Mouse (Mus musculus) thymus, adult 2 months (tissue): ENCODE results near the gene Mthfs. TPM values are rescaled to one million over a fixed set of nuclear protein-coding genes. Genes with fewer than 3 reads are reported as not detected.
"Not testable (repeated sequence)": the region's sequence is repeated elsewhere in the genome, so short reads cannot be mapped to it uniquely, and the experiment has no call there.

Experiments
- DNase-seq: peaks from one replicate; pipeline ENCODE4 v3.0.0; 2021
- H3K27ac ChIP-seq: fragments of 200-500 bp; 2 replicates; pipeline ENCODE4 v1.5.1; 2012; ENCODE audit warnings: low read length, control low read depth; ENCODE audit not compliant: control insufficient read depth, insufficient read depth
- H3K27me3 ChIP-seq: fragments of 200-500 bp; 2 replicates; pipeline ENCODE4 v1.6.1; 2012; ENCODE audit warnings: mild to moderate bottlenecking, low read length, moderate library complexity, mixed read lengths; ENCODE audit not compliant: control insufficient read depth, insufficient read depth
- H3K36me3 ChIP-seq: fragments of 200-500 bp; 2 replicates; pipeline ENCODE4 v1.6.1; 2012; ENCODE audit warnings: mild to moderate bottlenecking, low read length, moderate library complexity; ENCODE audit not compliant: control insufficient read depth, insufficient read depth
- H3K4me1 ChIP-seq: fragments of 200-500 bp; replicated peaks from 2 replicates; pipeline ENCODE4 v1.6.1; 2012; ENCODE audit warnings: low read length; ENCODE audit not compliant: control insufficient read depth, insufficient read depth
- H3K4me3 ChIP-seq: fragments of 200-500 bp; 2 replicates; pipeline ENCODE4 v1.5.1; 2012; ENCODE audit warnings: mild to moderate bottlenecking, low read length, control low read depth, moderate library complexity; ENCODE audit not compliant: control insufficient read depth, insufficient read depth
- WGBS: fragments of 180-500 bp; shearing (Covaris S2); methylation state at CpG from one replicate; pipeline ENCODE4 v1.1.7; 2018; 5-methylcytosine and 5-hydroxymethylcytosine counted together
- polyA plus RNA-seq: library from polyadenylated mRNA; depleted of rRNA; stranded (reverse); fragments of >200 nt; gene quantifications from 2 replicates; pipeline ENCODE4 v1.2.3, GENCODE M21; 2012; rRNA removed

Gene Mthfs
- polyA plus RNA-seq: 5.7 and 7.8 TPM in 2 replicates

DNA sequence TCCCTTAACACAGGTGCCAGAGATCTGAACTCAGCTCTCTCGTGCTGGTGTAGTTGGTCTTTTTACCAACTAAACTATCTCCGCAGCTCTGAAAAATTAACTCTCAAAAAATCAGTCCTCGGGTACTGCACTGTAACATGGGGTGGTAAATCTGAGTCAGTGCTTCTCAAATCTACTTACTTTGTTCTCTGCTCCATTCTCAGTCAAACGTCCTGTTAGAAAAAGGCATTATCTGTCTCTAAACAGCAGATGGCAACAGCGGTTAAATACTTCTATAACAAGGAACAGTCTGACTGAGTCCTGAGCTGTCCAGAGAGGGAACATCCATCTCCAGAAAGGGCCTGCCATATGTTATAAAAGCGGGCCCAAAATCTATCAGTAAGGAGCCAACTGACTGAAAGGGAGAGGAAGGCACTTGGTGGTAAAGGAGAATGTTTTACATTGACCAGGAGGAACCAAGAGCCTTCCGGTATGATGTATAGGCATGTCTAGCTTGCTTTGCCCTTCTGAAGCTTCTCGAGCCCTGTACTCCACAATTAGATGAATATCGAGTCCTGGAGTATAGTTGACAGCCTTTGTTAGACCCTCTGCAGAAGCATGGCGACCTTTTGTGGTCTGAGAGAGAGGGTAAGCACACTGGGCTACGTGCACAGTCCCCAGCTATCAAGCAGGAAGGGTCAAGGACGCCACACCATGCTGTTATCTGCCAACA lies at the start of gene Mthfs:
Mthfs (plus strand) TSS at position 324 of the 712 bp plus-strand sequence.
- not testable (repeated sequence) for H3K36me3 ChIP-seq, DNase-seq, H3K4me1 ChIP-seq, H3K27me3 ChIP-seq
- WGBS: 25% methylated on average over 9 of the region's 12 CpGs
- Histone ChIP-seq H3K4me3 (peak within 1 kb of the TSS; percentile 43), H3K27ac (peak within 1 kb of the TSS; percentile 71; the same call in 1 of the 2 replicates)

DNA sequence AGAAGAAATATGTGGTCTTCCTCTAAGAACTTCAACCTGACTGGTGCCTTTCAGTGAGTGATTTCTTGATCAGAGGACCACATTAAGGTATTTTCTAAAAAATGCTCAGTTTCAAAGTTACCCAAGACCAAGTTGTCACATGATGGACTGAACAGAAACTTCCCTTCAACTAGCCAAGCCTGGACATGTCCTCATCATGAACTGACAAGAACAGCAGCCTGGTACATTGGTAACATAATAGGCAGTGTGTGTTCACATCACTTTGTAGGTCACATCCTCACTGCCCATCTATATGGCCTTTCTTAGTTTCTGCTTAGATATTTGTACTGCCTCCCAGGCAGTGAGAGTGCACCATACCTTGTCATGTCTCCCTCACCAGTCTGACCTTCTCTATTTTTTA lies 37.9 kb upstream of the Mthfs start:
- not testable (repeated sequence) for H3K4me3 ChIP-seq, H3K27ac ChIP-seq

DNA sequence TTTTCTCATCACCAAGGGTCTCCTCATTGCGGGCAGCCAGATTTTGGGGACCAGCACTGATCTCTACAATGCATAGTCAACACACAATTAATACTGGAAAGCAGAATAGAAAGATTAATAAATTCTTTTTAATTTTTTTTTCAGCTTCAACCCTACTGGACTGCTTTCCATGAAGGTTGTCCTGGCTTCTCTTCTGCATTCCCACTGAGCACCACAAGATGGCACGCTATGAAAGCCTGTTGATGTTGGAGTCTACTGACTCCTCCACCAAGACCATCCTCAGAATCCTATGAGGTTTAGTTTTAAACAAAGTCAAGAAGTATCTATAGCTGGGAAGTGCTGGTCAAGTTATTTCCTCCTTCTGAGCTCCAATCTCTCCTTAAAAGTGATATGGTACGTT lies 31.6 kb upstream of the Mthfs start:
- not testable (repeated sequence) for H3K27me3 ChIP-seq, H3K27ac ChIP-seq, H3K36me3 ChIP-seq, H3K4me3 ChIP-seq, H3K4me1 ChIP-seq
- WGBS: 37% methylated on average over 2 of the region's 3 CpGs
- peak; percentile 78 for DNase-seq

More for the DNA sequence above, 37.9 kb upstream of the Mthfs start:
- DNase-seq, H3K4me1 ChIP-seq, H3K36me3 ChIP-seq, H3K27me3 ChIP-seq: not testable (repeated sequence)

DNA sequence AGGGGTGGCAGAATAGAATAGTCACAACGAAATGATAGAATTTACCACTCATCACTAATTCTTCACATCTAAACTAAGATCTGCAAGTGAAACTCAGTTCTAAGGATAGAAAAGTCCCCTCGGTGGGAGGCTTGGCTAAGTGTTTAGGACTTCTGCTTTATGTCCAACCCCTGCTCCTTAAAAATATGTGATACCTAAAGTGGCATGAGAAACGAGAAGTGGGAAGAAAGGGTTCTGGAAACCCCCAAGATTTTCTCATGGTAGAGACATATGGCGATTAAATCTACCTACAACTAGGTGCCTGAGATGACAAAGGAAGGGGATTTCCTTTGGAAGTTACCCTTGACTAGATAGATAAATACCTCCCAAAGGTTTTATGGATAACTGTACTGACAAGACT lies 31.0 kb upstream of the Mthfs start:
- not testable (repeated sequence) for H3K27ac ChIP-seq, H3K27me3 ChIP-seq, H3K36me3 ChIP-seq, H3K4me3 ChIP-seq, DNase-seq, H3K4me1 ChIP-seq
- WGBS: 51% methylated on average over 3 of the region's 4 CpGs

DNA sequence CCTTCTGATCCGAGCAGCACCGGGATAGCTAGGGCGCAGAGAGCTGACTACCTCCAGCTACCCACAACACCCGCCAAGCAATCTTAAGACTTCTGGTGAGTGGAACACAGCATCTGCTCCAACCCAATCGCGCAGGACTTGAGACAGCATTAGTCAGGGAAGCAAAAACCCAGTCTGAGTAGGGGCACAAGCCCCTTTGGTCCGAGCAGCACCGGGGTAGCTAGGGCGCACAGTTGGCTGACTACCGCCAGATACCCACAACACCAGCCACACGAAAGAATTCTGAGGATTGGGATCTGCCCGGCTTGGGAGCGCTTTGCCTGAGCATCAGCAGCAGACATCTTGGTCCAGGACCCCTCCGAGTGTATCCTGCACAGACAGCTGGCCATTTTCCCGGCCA lies 23.5 kb upstream of the Mthfs start:
- H3K4me1 ChIP-seq, H3K27me3 ChIP-seq, H3K4me3 ChIP-seq, H3K27ac ChIP-seq, H3K36me3 ChIP-seq, DNase-seq: not testable (repeated sequence)
- 91% methylated on average over 15 of the region's 15 CpGs for WGBS

DNA sequence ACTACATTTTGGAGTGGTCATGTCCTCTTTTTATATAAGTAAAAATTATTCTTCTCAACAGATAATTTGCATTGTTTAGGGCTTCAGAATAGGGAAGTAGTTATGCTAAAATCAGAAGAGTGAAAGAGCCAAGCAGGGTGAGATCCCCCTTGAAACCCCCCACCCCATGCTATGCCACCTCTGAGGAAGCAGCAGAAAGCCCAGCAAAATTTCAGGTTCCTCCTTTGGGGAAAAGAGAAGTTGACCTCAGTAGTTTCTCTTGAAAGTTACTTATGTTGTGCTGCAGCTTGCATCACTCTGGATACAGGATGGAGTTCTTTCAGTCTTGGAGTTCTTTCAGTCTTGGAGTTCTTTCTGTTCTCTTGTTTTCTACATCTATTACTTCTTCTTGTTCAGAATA lies 15.0 kb upstream of the Mthfs start:
- not testable (repeated sequence) for H3K36me3 ChIP-seq, H3K27ac ChIP-seq, H3K4me3 ChIP-seq, H3K27me3 ChIP-seq, H3K4me1 ChIP-seq, DNase-seq

DNA sequence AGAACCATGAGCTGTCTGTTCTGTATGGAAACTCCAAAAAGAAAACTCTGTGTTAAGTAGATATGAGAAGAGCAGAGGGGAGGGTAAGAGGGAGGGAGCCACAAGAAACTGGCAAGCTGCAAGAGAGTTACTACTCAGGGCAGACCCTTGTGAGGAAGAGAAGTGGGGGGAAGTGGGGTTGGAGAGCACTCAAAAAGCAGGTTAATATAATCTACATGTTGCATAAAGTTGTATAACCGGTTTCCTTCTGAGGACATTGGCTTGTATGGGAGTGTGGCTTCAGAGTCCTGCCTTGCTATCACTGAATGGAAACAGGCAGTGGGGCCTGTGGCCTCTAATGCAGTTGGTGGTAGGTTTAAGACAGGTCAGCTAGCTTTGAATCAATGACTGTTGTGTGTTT lies 13.0 kb upstream of the Mthfs start:
- not testable (repeated sequence) for H3K36me3 ChIP-seq, H3K27ac ChIP-seq, DNase-seq, H3K4me3 ChIP-seq, H3K27me3 ChIP-seq, H3K4me1 ChIP-seq
- 50% methylated on average over 1 of the region's 1 CpGs for WGBS

DNA sequence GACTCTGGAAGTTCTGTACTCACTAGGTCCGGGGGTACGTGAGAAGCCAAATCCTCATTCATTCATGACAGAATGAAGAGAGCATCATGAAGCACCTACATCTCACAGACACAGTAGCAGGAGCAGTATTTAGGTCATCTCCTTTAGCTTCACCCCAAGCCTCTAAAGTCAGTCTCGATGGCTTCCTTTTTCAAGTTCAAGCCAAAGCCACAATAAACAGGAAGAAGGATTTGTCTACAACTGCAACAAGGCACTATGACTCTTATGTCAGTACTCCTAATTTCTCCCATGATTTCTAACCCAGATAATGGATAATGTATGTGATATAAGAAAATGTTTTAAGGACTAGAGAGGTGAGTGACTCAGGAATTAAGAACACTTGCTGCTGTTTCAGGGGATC lies 12.1 kb upstream of the Mthfs start:
- H3K27ac ChIP-seq, H3K4me3 ChIP-seq, H3K4me1 ChIP-seq, H3K27me3 ChIP-seq, DNase-seq, H3K36me3 ChIP-seq: not testable (repeated sequence)
- WGBS: 67% methylated on average over 3 of the region's 3 CpGs

DNA sequence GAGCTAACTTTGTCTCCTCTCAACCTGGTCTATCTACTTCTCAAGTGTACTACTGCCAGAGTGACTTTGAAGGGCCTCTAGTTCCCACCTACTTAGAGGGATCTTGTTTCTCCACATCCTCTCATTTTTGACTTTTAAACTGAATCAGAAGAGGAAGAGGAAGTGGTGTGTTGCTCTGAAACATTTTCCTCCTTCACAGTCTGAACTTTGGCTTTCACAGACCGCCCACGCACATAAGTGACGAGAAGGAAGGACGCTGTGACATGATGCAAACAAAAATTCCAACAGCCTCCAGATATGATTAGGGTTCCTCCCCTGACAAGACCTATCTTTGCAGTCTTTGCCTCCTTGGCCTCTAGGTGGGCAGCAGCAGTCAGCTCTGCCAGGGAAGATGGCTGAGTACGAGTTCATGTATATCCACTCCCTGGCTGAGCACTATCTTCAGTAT lies 11.5 kb upstream of the Mthfs start, which contains the start of the genes Bcl2a1b and Gm29094:
Bcl2a1b (plus strand) TSS at position 241 of the 448 bp plus-strand sequence.
Gm29094 (plus strand) TSS at position 411 of the 448 bp plus-strand sequence.
- H3K4me1 ChIP-seq, H3K36me3 ChIP-seq, H3K27me3 ChIP-seq: not testable (repeated sequence)
- H3K27ac ChIP-seq: peak within 1 kb of the TSS; percentile 77
- H3K4me3 ChIP-seq: peak within 1 kb of the TSS; percentile 27
- WGBS: 37% methylated on average over 5 of the region's 5 CpGs
- peak; percentile 29 for DNase-seq

DNA sequence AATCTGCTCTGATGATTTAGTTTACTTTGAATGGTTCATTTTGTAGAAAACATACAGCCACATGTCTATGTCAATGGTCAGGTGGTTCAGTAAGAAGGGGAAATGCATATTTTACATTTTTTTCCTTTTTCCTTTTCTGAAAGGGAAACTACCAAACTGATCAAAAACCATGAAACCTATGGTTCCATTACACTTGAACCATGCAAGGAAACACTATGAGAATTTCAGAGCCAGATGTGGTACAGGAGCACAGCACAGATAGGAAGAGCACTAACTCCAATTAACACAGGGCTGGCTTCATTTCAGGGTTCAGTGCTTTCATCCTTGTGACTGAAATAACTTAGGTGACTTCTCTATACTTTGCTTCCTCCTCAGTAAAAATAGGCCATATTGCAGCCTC lies 8.2 kb upstream of the Mthfs start:
- not testable (repeated sequence) for H3K4me1 ChIP-seq, DNase-seq, H3K27ac ChIP-seq, H3K36me3 ChIP-seq, H3K4me3 ChIP-seq, H3K27me3 ChIP-seq

DNA sequence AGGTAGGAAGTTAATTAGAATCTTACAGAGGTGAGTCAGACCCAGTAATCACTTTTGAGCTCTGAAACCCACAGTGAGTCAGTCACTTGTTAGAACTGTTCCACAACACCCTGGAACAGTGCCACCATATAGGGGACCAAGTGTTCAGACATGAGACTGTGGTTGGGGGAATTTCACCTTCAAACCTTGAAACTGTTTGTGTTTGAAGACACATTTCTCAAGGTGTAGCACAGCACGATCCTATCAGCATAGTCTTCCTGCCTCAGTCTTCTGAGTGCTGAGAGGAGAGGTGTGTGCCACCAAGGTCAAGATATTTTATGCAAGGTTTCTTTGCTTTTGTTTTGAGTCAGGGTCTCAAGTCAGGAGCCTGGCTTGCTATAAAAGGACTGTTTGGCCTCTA lies 1.5 kb upstream of the Mthfs start:
- H3K4me3 ChIP-seq, H3K27ac ChIP-seq, DNase-seq, H3K36me3 ChIP-seq, H3K27me3 ChIP-seq, H3K4me1 ChIP-seq: not testable (repeated sequence)
- WGBS: 53% methylated on average over 1 of the region's 1 CpGs
